Mouse (Mus musculus): ENCODE measurements at regions not wholly inside any gene's neighbourhood (a gene's known extent, or its start where the extent isn't known, plus 50 kb on each side); places are given as distances from the start of the nearest gene placed in this dataset.

DNA sequence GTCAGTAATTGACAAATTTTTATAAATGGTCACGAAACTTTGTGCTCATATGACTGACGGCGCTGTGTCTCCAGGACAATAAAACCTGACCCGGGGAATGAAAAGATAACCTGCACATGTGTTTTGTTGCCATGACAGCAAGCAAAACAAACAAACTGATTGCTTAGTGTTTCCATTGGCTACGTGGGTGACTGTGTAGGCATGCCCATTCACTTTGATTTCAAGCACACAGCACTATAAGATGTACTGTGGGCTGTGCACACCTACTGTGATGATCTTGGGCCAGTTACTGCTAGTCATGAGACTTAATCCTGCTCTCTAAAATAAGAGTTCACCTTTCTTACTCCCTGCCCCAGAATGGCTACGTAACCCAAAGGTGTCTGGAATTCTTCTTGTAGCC is 225.4 kb downstream of the Rnf144b start:
- no peak overlapping the region for H3K4me3 ChIP-seq (replicated peaks)
- H3K27ac ChIP-seq (replicated peaks) = no peak overlapping the region
- no peak for ATAC-seq (ENCODE audit: insufficient number of reproducible peaks, low FRiP score, low TSS enrichment, low read depth)
- no peaks in the 10 kb centered on the region for H3K9me3 ChIP-seq (replicated peaks)
- H3K9ac ChIP-seq = no peak overlapping the region
- no peak overlapping the region for H3K4me2 ChIP-seq (replicated peaks)
- 61% methylated on average over 6 of the region's 6 CpGs for WGBS
- H3K4me1 ChIP-seq = 0 out of 2 replicates have a peak, but pooled peaks cover 3% of the 10 kb centered on the region
- no peaks in the 10 kb centered on the region for H3K27me3 ChIP-seq
- H3K36me3 ChIP-seq = no peaks in the 10 kb centered on the region

DNA sequence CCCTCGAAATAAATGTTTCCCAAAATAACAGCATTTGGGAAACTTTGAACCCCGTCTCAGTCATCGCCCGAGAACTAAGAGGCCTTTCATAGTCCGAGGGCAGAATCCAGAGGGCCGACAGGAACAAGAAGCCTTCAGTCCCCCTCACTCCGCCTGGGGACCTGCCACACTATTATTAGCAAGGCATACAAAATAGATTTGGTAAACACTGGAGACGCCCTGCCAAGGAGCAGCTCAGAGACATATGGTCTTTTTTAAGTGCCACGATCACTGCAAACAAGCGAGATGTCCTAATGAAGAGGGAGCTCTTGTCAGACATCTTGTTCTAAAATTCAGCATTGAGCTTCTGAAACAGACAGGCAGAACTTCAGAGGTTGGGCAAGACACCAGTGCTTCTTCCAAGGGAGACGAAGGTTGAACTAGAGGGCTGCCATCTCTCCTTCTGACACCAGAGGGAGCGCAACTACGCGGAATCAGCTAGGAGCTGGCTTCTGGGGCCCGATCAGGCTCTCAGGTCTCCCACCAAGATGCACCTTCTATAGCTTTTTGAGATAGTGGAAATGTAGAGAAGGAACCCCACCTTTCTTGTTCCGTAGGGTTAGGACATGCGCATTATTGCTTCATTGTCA is 226.2 kb downstream of the Rnf144b start:
- H3K36me3 ChIP-seq = no peaks in the 10 kb centered on the region
- H3K4me2 ChIP-seq (replicated peaks) = 0 out of 2 replicates have a peak overlapping the region, but pooled peaks have one; percentile 12
- no peaks in the 10 kb centered on the region for H3K9me3 ChIP-seq (replicated peaks)
- H3K9ac ChIP-seq = no peak overlapping the region
- ATAC-seq (ENCODE audit: insufficient number of reproducible peaks, low FRiP score, low TSS enrichment, low read depth) = no peak
- H3K27ac ChIP-seq (replicated peaks) = no peak overlapping the region
- 0 out of 2 replicates have a peak, but pooled peaks cover 3% of the 10 kb centered on the region for H3K4me1 ChIP-seq
- H3K4me3 ChIP-seq (replicated peaks) = no peak overlapping the region
- WGBS = 26% methylated on average over 17 of the region's 17 CpGs
- no peaks in the 10 kb centered on the region for H3K27me3 ChIP-seq

DNA sequence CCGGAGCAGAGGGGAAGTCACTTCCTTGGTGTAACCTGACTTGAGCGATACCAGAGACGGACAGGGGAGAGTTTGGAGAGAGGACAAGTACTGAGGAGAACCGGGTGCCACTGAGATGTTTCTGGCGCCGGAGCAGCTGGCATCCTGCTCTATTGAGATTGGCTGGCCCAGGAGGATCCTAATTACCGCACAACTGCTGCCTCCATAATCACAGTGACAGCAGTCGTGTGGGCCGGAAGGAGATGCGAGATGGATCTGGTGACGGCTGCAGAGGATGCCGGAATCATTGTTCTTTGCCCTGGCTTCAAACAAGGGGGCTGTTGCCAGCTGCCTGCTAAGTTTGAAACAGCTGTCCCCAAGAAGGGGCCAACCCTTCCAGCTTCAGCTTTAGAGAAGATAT is 232.0 kb downstream of the Rnf144b start:
- Histone ChIP-seq H3K4me3 (replicated peaks) (no peak overlapping the region), H3K4me1 (no peaks in the 10 kb centered on the region; the same call in 1 of the 2 replicates), H3K36me3 (no peaks in the 10 kb centered on the region), H3K27me3 (no peaks in the 10 kb centered on the region), H3K4me2 (replicated peaks) (no peak overlapping the region), H3K9ac (no peak overlapping the region), H3K27ac (replicated peaks) (no peak overlapping the region), H3K9me3 (replicated peaks) (no peaks in the 10 kb centered on the region)
- WGBS = 79% methylated on average over 12 of the region's 12 CpGs
- no peak for ATAC-seq (ENCODE audit: insufficient number of reproducible peaks, low FRiP score, low TSS enrichment, low read depth)

DNA sequence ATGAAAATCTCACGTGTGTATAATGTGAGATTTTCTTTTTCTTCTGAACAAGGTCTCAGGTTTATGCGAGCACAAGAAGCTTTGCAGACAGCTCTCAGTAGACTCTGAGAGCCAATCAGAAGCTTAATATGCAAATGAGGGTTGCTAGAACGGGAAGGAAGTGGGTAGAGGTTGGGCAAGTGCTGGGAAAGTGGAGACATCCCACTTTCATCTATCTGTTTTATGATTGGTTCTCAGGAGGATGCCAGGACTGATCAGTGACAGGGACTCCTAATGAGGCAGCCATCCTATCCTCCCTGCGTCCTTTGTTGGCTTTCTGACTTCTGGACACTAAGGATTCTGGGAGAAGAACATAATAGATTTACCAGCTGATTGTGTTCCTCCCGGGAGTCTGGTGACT is 232.7 kb downstream of the Rnf144b start:
- WGBS = 56% methylated on average over 5 of the region's 5 CpGs
- ATAC-seq (ENCODE audit: insufficient number of reproducible peaks, low FRiP score, low TSS enrichment, low read depth) = no peak
- no peaks in the 10 kb centered on the region for H3K9me3 ChIP-seq (replicated peaks)
- no peaks in the 10 kb centered on the region; the same call in 1 of the 2 replicates for H3K4me1 ChIP-seq
- H3K27me3 ChIP-seq = no peaks in the 10 kb centered on the region
- no peaks in the 10 kb centered on the region for H3K36me3 ChIP-seq
- no peak overlapping the region for H3K4me2 ChIP-seq (replicated peaks)
- no peak overlapping the region for H3K27ac ChIP-seq (replicated peaks)
- H3K4me3 ChIP-seq (replicated peaks) = no peak overlapping the region
- H3K9ac ChIP-seq = no peak overlapping the region

DNA sequence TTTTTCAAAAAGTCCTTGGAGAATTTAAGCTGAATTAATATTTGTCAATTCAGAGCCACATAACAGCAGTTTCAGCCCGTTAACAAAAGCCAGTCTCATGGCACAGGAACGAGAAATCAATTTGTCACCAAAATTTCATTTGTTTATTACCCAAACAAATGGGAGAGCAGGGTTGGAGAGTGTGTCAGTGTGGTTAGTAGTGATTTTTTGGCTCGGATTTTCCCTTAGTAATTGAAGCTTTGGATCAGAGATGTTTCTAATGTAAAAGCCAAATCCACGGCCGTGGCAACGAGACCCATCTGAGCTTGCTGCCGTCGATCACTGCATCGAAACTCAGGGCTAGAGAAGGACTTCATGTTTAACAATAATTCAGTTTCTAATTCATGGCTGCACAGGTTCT is 236.5 kb downstream of the Rnf144b start:
- H3K27me3 ChIP-seq = no peaks in the 10 kb centered on the region
- WGBS = 29% methylated on average over 9 of the region's 9 CpGs

DNA sequence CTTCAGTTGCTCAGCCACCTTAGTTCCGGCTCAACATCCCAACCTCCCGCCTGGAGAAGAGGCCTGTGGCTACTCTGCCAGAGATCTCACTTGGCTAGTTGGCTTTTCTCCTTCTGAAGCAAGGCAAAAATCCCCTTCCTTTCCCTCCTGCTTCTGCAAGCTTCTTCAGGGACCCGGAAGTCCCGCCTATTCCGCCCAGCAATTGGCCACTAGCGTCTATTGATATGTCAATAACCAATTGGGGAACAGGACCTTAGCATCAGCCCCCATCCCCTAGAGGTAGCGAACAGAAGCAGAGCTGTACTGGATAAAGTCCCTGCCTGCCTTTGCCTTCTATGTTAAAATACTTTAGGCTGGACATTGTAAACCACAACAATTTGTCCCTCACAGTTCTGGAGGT is 243.3 kb downstream of the Rnf144b start:
- ATAC-seq (ENCODE audit: insufficient number of reproducible peaks, low FRiP score, low TSS enrichment, low read depth) = no peak
- Histone ChIP-seq H3K27ac (replicated peaks) (no peak overlapping the region), H3K9ac (no peak overlapping the region), H3K4me1 (no peaks in the 10 kb centered on the region; the same call in 1 of the 2 replicates), H3K9me3 (replicated peaks) (no peaks in the 10 kb centered on the region), H3K27me3 (no peaks in the 10 kb centered on the region), H3K36me3 (no peaks in the 10 kb centered on the region), H3K4me3 (replicated peaks) (no peak overlapping the region), H3K4me2 (replicated peaks) (no peak overlapping the region)
- 72% methylated on average over 7 of the region's 7 CpGs for WGBS

More for the DNA sequence above, 236.5 kb downstream of the Rnf144b start:
- Histone ChIP-seq H3K36me3 (no peaks in the 10 kb centered on the region), H3K9ac (no peak overlapping the region), H3K4me1 (no peaks in the 10 kb centered on the region; the same call in 1 of the 2 replicates), H3K4me3 (replicated peaks) (no peak overlapping the region), H3K4me2 (replicated peaks) (no peak overlapping the region), H3K9me3 (replicated peaks) (no peaks in the 10 kb centered on the region), H3K27ac (replicated peaks) (no peak overlapping the region)
- ATAC-seq (ENCODE audit: insufficient number of reproducible peaks, low FRiP score, low TSS enrichment, low read depth) = no peak

DNA sequence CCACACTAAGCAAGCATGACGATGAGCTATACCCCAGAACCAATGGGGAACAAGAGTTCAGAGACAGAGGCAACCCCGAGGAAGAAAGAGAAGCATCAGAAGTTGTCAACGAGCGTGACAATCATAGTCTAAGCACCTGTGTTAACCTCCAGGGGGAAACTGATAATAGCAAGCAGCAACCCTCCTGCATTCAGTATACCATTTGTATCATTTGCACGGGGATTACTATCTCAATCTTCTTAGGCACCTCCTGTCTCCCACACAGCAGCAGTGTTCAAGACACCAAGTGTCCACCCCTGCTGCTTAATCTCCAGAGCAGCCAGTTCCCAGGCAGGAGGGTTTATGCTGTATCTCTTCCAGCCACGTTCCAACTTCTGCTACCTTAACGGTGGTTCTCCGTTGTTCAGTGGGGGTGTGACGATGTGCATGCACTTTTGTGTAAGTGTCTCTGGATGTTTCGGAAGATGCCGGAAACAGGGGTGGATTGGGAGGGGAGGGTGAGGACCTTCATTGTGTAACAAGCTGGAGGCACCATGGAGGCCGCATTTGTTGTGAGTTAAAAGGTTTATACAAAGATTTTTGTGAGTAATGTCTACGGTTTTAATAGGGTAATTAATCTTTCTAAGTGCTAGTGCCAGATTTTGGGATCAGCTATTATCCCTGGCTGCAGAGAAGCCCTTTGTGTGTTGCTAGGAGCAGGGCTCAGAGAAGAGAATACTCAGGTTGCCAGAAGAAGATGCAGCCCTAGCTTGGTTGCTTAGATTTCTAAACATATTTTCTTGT is 245.8 kb downstream of the Rnf144b start:
- no peak overlapping the region for H3K27ac ChIP-seq (replicated peaks)
- no peak overlapping the region for H3K9ac ChIP-seq
- no peak for ATAC-seq (ENCODE audit: insufficient number of reproducible peaks, low FRiP score, low TSS enrichment, low read depth)
- no peaks in the 10 kb centered on the region; the same call in 1 of the 2 replicates for H3K4me1 ChIP-seq
- 65% methylated on average over 13 of the region's 13 CpGs for WGBS
- H3K9me3 ChIP-seq (replicated peaks) = no peaks in the 10 kb centered on the region
- H3K4me2 ChIP-seq (replicated peaks) = no peak overlapping the region
- H3K36me3 ChIP-seq = no peaks in the 10 kb centered on the region
- H3K4me3 ChIP-seq (replicated peaks) = no peak overlapping the region
- H3K27me3 ChIP-seq = no peaks in the 10 kb centered on the region

DNA sequence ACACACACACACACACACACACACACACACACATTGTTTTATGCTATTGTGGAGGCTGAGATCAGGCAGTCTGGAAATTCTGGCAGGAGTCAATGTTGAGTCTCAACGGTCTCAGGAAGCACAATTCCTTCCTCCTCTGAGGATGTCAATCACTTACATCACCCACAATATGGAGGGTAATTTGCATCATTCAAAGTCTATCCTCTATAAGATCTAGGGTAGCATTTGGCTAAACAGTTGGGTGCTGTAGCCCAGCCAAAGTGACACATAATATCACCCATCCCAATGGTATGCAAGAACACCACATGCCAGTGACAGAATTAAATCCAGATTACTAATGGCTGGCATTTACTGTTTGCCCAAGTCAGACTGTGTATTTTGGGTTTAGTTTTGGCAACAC is 252.1 kb downstream of the Rnf144b start:
- Histone ChIP-seq H3K27me3 (no peaks in the 10 kb centered on the region), H3K9me3 (replicated peaks) (no peaks in the 10 kb centered on the region), H3K4me3 (replicated peaks) (no peak overlapping the region), H3K36me3 (no peaks in the 10 kb centered on the region), H3K4me2 (replicated peaks) (no peak overlapping the region), H3K4me1 (no peaks in the 10 kb centered on the region), H3K27ac (replicated peaks) (no peak overlapping the region), H3K9ac (no peak overlapping the region)
- ATAC-seq (ENCODE audit: insufficient number of reproducible peaks, low FRiP score, low TSS enrichment, low read depth) = no peak
- 53% methylated on average over 1 of the region's 1 CpGs for WGBS

DNA sequence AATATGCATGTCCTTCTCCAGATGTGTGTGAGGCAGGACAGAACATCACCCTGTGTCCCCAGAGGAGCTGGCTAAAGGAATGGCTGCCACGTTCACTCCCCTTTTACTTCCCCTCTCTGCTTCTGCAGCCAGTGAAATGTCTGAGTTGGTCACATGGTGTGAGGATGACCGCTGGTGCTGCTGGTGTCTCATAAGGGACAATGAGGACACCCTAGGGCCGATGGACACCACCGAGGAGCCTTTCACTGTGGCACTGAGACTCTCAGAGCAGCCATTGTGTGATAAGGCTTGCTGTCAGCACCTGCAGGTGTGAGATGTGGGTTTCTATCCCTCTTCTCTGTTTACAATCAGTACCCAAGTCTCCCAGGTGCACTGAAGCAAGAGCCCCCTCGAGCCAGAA is 268.6 kb downstream of the Rnf144b start:
- H3K4me3 ChIP-seq (replicated peaks) = no peak overlapping the region
- H3K4me2 ChIP-seq (replicated peaks) = no peak overlapping the region
- whole genome bisulfite sequencing = 51% methylated on average over 5 of the region's 5 CpGs

DNA sequence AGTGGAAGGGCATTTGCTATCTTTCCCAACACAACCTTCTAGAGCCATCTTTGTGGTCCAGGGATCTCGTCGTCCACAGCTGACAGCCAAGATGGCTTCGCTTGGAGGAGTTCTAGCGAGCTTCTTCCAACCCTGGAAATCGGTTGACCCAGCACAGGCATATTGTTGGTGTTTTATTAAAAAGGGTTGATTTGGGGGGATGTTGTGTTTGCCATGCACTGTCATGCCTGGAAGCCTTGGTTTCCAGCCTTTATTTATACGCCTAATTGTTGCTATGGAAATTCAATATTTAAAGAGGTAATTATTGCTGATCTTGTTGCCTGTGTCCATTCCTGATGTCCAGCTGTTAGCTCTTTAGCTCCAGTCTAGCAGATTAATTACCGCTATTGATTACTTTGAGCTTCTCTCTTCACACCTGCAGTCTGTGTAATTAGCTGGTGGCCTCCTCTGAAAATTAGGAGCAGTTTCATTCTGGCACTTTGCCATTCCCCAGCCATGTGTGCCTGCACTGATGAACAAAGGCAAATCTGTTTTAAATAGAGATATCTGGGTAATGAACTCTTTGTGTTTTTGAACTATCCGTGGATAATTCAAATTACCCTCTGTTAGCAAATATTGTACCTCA is 275.4 kb downstream of the Rnf144b start:
- H3K9ac ChIP-seq = no peak overlapping the region
- no peak for ATAC-seq (ENCODE audit: insufficient number of reproducible peaks, low FRiP score, low TSS enrichment, low read depth)
- no peak overlapping the region for H3K4me3 ChIP-seq (replicated peaks)
- no peaks in the 10 kb centered on the region for H3K36me3 ChIP-seq
- no peaks in the 10 kb centered on the region for H3K9me3 ChIP-seq (replicated peaks)
- H3K27ac ChIP-seq (replicated peaks) = no peak overlapping the region
- H3K4me2 ChIP-seq (replicated peaks) = no peak overlapping the region
- H3K27me3 ChIP-seq = no peaks in the 10 kb centered on the region
- 77% methylated on average over 8 of the region's 8 CpGs for WGBS
- H3K4me1 ChIP-seq = no peaks in the 10 kb centered on the region

More for the DNA sequence above, 268.6 kb downstream of the Rnf144b start:
- Histone ChIP-seq H3K27ac (replicated peaks) (no peak overlapping the region), H3K36me3 (no peaks in the 10 kb centered on the region), H3K9ac (no peak overlapping the region), H3K27me3 (no peaks in the 10 kb centered on the region), H3K9me3 (replicated peaks) (no peaks in the 10 kb centered on the region), H3K4me1 (no peaks in the 10 kb centered on the region)
- ATAC-seq (ENCODE audit: insufficient number of reproducible peaks, low FRiP score, low TSS enrichment, low read depth) = no peak

DNA sequence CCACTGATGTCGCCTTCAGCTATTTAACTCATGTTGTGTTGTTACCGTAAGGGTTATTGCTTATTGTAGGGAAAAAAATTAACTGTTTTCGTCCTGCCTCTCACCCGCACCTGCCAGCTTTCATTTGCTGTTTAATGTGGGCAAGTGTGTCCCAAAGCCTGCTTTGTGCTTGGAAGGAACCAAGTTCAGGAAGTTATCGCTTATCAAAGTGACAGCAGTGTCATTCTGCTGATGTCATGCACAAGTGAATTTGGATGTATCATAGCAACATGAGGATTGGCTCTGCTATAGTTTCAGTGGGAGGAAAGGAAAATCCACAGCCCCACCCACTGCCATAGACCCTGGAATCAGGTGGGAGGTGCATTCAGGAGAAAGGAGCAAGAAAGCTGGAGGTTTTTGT is 276.5 kb downstream of the Rnf144b start:
- 79% methylated on average over 5 of the region's 5 CpGs for WGBS
- no peak for ATAC-seq (ENCODE audit: insufficient number of reproducible peaks, low FRiP score, low TSS enrichment, low read depth)
- no peak overlapping the region for H3K4me2 ChIP-seq (replicated peaks)
- no peaks in the 10 kb centered on the region for H3K9me3 ChIP-seq (replicated peaks)
- H3K36me3 ChIP-seq = no peaks in the 10 kb centered on the region
- H3K27me3 ChIP-seq = no peaks in the 10 kb centered on the region
- no peak overlapping the region for H3K9ac ChIP-seq
- H3K27ac ChIP-seq (replicated peaks) = no peak overlapping the region
- H3K4me3 ChIP-seq (replicated peaks) = no peak overlapping the region
- no peaks in the 10 kb centered on the region for H3K4me1 ChIP-seq
